Mouse (Mus musculus) olfactory bulb, adult 2 months (tissue): ENCODE measurements around the gene Arhgap6. TPM values are rescaled to one million over a fixed set of nuclear protein-coding genes. Genes with fewer than 3 reads are reported as not detected.

Source experiments
- H3K27ac ChIP-seq: fragments of 200-500 bp; 2 replicates; pipeline ENCODE4 v1.5.1; 2012; ENCODE audit warnings: low read depth, low read length; ENCODE audit not compliant: insufficient read depth
- H3K4me1 ChIP-seq: fragments of 200-500 bp; 2 replicates; pipeline ENCODE4 v1.6.1; 2012; ENCODE audit warnings: low read length; ENCODE audit not compliant: control insufficient read depth, insufficient read depth
- H3K4me3 ChIP-seq: fragments of 200-500 bp; 2 replicates; pipeline ENCODE4 v1.5.1; 2012; ENCODE audit warnings: mild to moderate bottlenecking, low read depth, low read length, moderate library complexity; ENCODE audit not compliant: insufficient read depth
- CTCF ChIP-seq: fragments of 200-500 bp; IDR thresholded peaks from 2 replicates; pipeline ENCODE4 v1.5.1; 2012; ENCODE audit warnings: low read depth, mild to moderate bottlenecking, low read length, moderate library complexity; ENCODE audit not compliant: insufficient read depth
- POLR2A ChIP-seq: fragments of 200-500 bp; IDR thresholded peaks from 2 replicates; pipeline ENCODE4 v1.6.1; 2012; ENCODE audit warnings: mild to moderate bottlenecking, low read depth, low read length, moderate library complexity; ENCODE audit not compliant: insufficient read depth
- WGBS: fragments of 180-500 bp; shearing (Covaris S2); methylation state at CpG from one replicate; pipeline ENCODE4 v1.1.7; 2018; 5-methylcytosine and 5-hydroxymethylcytosine counted together
- polyA plus RNA-seq: library from polyadenylated mRNA; stranded (reverse); fragments of >200 nt; gene quantifications from 2 replicates; pipeline ENCODE4 v1.2.4, GENCODE M21; 2012; ENCODE audit warnings: low replicate concordance; ENCODE audit not compliant: missing spikeins, insufficient read depth, insufficient read length

Arhgap6 gene
- polyA plus RNA-seq, 1 experiment = not detected

DNA sequence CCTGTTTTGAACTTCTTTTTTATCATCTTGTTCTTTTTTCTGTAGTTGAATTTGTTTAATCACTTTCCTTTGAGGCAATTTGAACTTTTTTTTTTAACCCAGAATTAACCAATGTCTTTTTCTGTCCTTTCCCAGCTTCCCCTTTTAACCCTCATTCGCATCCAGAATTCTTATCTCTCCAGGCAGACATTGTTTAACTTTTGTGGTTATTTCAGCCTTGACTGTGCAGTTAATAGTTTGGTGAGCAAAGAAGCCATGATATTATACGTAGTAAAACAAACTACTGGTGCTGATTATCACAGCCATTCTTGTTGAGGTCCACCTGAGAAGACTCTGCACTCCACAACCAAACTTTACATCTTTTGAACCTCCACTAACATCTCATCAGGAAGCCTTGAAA lies 299.7 kb downstream of the Arhgap6 start:
- no peaks in the 10 kb centered on the region for H3K4me1 ChIP-seq
- TF ChIP-seq POLR2A (no peak), CTCF (no peak)
- H3K27ac ChIP-seq = no peak overlapping the region
- no peak overlapping the region for H3K4me3 ChIP-seq
- WGBS = 81% methylated on average over 2 of the region's 2 CpGs

DNA sequence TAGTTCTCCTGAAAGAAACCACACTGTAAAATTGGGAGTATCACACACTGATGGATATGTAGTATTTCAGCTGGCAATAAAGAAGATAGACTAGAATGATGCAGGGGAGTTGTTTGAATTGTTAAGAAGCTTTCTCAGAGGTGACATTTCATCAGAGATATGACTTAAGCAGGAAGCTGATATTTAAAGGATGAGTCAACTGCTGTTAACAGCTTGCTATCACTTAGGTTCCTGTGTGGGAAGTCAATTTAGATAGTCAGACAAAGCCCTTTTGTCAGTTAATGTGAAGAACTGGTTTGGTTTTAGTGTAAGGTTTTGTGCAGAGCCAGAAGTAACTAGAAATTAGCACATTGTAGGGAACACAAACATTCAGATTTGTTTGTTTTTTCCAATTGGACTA lies 300.7 kb downstream of the Arhgap6 start:
- H3K27ac ChIP-seq = no peak overlapping the region
- no peak for TF ChIP-seq POLR2A
- no peak for TF ChIP-seq CTCF
- no peak overlapping the region for H3K4me3 ChIP-seq
- no peaks in the 10 kb centered on the region for H3K4me1 ChIP-seq

DNA sequence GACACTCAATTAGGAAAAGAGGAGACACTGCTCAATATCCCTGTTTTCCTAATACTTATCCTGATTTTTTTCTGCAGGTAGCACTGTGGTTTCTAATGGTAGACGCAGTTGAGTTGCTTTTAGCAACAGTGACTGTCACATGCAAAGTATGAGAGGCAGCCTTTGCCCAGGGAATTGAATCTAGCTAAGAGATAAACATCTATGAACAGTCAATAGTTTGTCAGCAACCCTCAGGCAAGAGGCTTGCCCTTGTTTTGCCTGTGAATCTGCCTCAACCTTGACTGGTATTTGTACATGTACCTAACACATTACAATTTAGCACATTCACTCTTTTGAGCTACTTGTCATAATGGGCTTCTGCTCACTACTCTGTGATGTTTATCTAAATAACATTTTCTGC lies 307.8 kb downstream of the Arhgap6 start:
- Histone ChIP-seq H3K4me3 (no peak overlapping the region), H3K27ac (no peak overlapping the region), H3K4me1 (no peaks in the 10 kb centered on the region)
- TF ChIP-seq POLR2A (no peak), CTCF (no peak)
- 79% methylated on average over 1 of the region's 1 CpGs for WGBS

DNA sequence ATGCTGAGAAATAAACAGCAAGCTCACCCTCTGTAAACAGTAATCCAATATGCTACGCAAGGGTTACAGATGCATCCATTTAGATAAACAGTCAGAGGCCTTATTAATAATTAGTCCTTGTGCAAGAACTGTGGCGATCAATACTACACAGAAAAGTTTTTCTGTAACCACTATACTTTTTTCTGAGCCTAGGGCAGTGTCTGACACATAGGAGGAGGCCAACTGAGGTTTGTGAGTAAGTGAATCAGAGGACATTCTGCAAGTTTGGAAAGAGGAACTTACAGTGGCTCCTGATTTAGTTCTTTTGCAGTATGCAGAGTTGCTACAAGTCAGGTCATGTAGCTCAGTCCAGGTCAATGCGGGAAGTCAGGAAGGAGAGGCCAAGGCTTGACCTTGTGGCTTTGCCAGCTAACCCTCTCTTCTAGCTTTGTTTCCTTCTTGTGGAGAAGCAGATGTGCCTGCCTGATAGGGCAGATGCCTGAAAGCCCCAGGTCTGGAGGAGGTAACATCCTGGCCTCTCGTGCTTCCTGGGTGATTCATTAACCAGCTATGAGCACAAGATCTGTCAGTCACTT lies 311.2 kb downstream of the Arhgap6 start:
- no peak overlapping the region for H3K4me3 ChIP-seq

GRCm38 (mm10) chrX:169107372-169107771 lies 312.5 kb downstream of the Arhgap6 start:
- Histone ChIP-seq H3K4me3 (no peak overlapping the region), H3K27ac (no peak overlapping the region), H3K4me1 (no peaks in the 10 kb centered on the region)
- 94% methylated on average over 2 of the region's 2 CpGs for WGBS
- TF ChIP-seq POLR2A = no peak
- no peak for TF ChIP-seq CTCF

More for the DNA sequence above, 311.2 kb downstream of the Arhgap6 start:
- no peak for TF ChIP-seq POLR2A
- no peak for TF ChIP-seq CTCF
- Histone ChIP-seq H3K27ac (no peak overlapping the region), H3K4me1 (no peaks in the 10 kb centered on the region)
- 74% methylated on average over 4 of the region's 4 CpGs for WGBS

- 88% methylated on average over 3 of the region's 3 CpGs for WGBS
- TF ChIP-seq POLR2A = no peak
- TF ChIP-seq CTCF = no peak
- no peak overlapping the region for H3K4me3 ChIP-seq
- no peaks in the 10 kb centered on the region for H3K4me1 ChIP-seq
- H3K27ac ChIP-seq = no peak overlapping the region
Measured at GRCm38 (mm10) chrX:169110031-169110430, 315.1 kb downstream of the Arhgap6 start.

DNA sequence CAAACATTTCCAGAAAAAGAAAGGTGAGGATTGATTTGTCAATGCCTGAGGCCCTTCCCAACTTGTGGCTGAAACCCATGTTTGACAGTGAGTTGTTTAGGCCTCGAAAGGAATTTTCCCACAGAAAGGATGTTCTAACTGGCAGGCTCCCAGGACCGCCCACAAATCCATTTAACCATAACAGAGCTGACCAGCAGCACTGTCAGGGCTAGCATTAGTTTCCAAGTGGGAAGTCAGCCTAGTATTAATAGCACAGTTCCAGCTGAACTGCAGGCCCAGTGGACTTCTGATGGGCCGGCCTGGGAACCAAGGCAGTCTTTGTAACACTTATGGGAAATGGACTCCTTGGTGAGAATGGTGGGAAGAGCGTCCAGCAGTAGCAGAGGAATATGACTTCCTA lies 317.8 kb downstream of the Arhgap6 start:
- no peak overlapping the region for H3K4me3 ChIP-seq
- WGBS = 68% methylated on average over 4 of the region's 4 CpGs

DNA sequence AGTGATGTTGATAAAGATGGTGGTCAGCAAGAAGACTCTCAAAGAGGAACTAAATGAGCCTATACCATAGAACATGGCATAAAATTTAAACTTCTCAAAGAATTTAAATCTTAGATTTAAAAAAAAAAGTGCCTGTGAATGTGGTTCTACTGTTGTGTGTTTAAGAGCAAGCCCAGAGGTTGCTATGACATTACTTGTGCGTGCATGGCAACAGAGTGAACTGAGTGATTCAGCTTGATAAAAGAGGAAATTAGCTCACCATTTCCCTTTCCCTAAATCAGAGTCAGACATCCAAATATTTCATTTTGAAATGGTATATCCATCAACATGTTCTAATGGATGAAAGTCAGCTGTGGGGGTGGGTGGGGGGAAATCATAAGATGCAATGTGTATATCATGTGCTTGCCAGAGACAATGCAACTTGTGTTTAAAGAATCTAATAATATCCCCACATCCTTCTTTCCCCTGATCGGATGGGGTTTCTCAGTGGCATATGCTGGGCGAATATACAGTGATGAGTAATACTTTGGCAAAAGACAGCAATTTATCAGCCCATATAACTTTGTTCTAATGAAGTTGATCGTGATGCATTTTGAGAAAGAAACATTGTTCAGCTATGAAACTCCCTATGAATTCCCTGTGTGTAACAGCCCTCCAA lies 328.3 kb downstream of the Arhgap6 start:
- 52% methylated on average over 4 of the region's 4 CpGs for WGBS
- no peak overlapping the region for H3K27ac ChIP-seq
- no peak overlapping the region for H3K4me3 ChIP-seq
- no peaks in the 10 kb centered on the region for H3K4me1 ChIP-seq
- TF ChIP-seq CTCF (no peak), POLR2A (no peak)

More for the DNA sequence above, 317.8 kb downstream of the Arhgap6 start:
- Histone ChIP-seq H3K4me1 (no peaks in the 10 kb centered on the region), H3K27ac (no peak overlapping the region)
- no peak for TF ChIP-seq CTCF

DNA sequence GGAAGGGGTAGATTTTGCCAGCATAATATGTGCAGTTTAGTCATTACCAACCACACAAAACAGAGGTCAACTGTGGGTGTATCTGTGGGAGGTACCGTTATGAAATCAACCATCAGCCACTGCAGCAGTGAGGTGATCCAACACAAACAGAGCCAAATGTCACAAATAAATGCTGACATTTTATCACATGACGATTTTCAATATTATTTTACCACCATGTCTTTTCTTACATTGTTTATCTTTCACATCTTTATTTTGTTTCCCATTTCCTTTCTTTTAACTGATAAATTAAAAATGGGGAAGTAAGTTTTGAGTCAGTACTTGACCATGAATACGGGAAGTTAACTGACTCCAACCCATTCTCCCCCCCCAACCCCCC lies 328.9 kb downstream of the Arhgap6 start:
- Histone ChIP-seq H3K27ac (no peak overlapping the region), H3K4me1 (no peaks in the 10 kb centered on the region), H3K4me3 (no peak overlapping the region)
- WGBS = 81% methylated on average over 3 of the region's 3 CpGs
- no peak for TF ChIP-seq POLR2A
- TF ChIP-seq CTCF = no peak

GRCm38 (mm10) chrX:169139758-169140157 lies 344.9 kb downstream of the Arhgap6 start:
- H3K4me3 ChIP-seq = no peak overlapping the region
- WGBS = 91% methylated on average over 7 of the region's 7 CpGs
- H3K27ac ChIP-seq = no peak overlapping the region
- TF ChIP-seq CTCF (no peak), POLR2A (no peak)
- no peaks in the 10 kb centered on the region for H3K4me1 ChIP-seq
